Mouse (Mus musculus): ENCODE results near the gene Gramd1b.

Gene Gramd1b

DNA sequence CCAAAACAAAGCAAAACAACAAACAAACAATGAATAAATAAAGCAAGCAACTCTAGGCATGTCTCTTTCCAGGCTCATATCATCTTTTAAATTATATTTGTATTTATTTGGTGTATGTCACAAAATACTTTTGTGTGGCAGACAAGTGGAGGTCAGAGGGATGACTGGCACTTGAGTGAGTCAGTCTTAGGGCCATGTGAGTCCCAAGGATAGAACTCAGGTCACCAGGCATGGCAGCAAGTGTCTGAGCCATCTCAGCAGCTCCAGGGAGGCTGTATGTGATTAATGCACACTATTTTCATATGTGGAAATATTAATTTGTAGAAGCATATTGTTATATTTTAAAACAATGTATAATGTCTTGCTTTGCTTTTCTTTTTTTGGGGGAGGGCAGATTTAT, 106.3 kb downstream of the Gramd1b start:
- no peak for DNase-seq (ENCODE audit: low spot score)

DNA sequence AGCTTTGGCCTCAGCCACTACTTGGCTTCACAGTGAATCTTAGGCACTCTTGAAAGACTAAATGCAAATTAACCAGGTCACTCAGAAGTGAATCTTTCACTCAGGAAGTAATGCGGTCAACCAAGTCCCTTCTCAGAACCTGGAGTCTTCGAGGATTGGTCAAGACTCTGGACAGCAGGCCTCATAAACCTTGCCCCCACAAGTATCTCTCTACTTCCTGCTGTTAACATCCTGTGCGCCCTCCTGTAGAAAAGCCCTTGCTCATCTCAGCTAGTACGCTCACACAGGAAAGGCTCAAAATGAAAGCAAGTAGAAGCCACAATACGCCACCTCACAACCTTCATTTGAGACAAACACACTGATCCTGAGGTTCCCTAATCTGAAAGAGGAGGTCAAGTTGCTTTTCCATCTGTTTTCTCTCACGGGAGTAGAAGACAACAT, 107.7 kb downstream of the Gramd1b start:
- no peak for DNase-seq (ENCODE audit: low spot score)

DNA sequence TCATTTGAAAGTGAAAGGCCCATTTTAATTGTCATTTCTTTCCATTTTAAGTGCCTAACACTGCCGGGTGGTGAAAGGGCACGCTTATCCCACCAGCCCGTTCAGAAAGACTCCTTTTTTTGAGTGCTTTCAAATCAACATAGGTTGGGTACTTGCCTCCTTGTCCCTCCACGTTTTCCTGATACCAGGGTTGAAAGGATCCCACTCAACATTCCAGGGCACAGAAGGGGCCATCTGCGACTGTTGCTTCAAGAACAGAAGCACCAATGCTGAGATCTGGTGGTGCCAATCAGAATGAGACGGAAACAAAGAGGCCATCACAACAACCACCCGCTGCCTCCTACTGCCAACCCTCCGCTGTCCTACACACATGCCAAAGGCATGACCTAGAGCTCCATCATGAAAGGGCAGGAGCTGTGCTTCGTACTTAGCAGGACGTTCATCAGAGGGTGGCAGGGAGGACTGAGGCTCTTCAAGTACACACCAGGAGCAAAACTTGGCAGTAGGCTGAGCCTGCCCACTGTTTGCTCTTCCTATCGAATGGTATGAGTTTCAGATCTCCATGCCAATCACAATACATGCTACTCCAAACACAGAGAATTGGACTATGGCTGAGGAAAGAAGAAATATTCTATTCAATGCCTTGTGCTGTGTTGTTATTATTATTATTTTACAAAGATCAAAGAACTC, 108.7 kb downstream of the Gramd1b start:
- no peak for DNase-seq (ENCODE audit: low spot score)

DNA sequence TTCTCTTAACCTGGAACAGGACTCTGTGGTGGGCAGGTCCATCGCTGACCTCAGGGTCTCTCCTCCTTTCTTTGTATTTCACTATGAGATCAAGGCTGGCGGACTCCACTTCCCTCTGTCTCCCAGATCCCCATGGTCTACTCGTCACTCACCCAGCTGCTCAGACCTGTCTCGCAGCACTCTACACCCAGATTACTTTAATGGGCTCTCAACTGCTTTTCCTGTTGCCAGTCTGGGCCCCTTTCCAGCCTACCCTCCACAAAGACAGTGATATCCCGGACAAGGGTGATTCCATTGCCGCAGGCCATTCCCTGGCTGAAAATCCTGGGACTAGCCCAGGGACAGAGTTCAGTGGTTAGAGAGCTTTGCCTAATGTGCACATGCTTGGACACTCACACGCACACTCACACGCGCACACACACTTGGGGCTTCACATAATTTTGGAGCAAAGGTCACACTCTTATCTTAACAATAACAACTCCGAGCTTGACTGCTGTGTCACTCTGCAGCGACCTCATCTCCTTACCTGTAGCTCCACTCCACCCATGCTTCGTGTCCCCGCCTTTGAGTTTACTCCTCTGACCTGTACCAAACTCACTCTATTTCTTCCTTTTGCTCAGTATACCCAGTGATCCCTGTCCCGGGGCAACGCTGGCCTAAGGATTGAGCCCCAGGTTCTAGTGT, 110.4 kb downstream of the Gramd1b start:
- no peak for DNase-seq (ENCODE audit: low spot score)

DNA sequence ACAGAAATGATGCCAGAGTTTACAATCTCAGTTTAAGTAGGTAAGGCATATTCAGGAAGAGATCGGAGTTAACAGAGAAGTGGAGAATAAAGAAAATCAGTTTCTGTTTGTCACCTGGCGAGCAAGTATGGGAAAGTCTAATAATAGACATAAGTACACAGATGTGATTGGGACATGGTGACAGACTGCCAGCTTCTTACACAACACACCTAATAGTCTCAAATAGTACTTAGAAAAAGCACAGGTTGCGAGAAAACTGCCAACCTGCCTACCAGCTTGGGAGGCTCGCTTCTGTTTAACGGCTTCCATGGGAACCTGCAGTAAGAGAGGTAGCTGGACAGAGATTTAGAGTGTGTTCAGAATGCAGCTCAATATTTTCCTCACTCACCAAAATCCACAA, 112.4 kb downstream of the Gramd1b start:
- no peak for DNase-seq (ENCODE audit: low spot score)

DNA sequence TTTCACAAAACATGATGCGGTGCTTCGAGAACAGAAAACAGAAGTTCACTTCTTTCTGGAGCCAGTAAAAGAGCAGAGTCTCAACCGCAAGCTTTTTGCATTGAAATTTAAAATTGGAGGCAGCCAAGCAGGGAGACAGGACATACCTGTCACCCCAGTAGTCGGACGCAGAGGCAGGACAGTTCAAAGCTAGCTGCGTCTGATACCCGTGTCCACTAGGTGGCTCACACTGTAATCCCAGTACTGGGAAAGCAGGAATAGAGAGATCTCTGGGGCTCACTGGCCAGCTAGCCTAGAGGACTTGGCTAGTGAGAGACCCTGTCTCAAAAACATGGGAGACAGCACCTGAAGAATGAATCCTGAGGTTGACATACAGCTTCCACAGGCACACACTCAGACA, 115.0 kb downstream of the Gramd1b start:
- peak; percentile 18 for DNase-seq (ENCODE audit: low spot score)

DNA sequence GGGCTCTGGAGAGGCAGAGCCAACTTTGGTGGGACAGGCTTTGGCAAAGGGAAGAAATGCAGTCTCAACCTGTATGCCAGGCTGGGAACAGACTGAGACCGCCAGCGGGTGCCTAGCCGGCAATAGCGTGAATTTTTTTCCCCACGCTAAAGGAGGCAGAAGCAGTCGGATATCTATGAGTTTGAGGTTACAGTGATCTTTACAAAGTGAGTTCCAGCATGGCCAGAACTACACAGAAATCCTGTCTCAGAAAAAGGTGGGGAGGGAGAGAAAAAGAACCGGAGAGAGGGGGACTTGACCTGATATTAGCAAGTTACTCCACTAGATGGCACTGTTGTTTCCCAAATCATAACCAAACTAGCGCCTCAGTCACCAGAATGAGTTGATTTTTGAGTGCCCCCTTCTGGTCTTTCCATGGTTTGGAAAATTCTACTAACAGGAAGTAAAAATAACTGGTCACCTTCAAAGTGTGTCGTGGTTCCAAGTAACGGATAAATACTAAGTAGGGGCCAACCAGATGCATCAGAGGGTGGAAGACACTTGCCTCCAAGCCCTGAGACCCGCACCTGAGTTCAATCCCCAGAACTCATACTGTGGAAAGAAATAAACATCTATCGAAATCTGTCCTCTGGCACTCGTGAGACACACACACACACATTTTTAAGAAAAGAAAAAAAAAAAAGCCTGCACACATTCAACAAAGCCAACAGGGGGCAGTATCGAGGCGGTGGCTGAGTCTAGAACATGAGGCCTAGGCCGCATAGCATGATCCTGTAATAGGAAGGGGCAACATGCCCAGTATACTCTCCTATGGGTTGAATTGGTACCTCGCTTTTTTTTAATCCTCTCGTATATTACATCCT, 116.0 kb downstream of the Gramd1b start:
- peak; percentile 96 for DNase-seq (ENCODE audit: low spot score)

DNA sequence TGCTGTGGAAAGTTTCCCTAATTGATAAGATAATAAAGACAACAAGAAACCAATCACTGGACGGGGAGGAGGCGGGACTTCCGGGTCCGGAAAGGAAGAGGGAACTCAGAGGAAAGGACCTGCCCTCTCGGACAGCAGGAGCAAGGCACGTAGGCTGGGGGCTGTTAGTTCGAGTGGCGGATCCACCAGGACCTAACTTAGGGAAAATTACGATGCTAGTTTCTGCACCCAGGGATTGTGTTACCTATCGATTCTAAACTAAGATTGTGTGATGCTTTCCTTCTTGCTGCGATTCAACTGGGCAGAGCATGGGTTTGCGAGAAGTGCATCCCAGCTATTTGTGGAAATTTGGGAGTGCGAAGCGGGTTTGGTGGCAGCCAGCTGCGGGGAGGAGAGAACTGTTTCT, 116.7 kb downstream of the Gramd1b start:
- peak; percentile 90 for DNase-seq (ENCODE audit: low spot score)

DNA sequence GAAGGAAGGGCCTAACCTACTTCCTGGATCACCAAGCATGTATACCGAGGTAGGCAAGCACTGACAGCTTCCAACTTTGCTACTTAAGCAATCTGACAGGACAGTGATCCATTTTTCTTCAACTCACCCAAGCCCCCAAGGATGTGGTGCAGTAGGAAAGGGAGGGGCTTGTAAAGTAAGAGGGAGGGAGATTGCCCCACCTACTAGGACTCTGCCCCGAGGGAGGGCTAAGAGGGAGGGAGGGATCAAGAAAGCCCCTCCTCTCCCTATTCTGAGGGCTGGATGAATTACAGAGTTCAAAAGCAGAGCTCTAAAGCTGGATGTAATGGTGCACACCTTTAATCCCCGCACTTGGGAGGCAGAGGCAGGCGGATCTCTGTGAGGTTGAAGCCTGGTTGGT, 117.6 kb downstream of the Gramd1b start:
- DNase-seq (ENCODE audit: low spot score) = no peak

DNA sequence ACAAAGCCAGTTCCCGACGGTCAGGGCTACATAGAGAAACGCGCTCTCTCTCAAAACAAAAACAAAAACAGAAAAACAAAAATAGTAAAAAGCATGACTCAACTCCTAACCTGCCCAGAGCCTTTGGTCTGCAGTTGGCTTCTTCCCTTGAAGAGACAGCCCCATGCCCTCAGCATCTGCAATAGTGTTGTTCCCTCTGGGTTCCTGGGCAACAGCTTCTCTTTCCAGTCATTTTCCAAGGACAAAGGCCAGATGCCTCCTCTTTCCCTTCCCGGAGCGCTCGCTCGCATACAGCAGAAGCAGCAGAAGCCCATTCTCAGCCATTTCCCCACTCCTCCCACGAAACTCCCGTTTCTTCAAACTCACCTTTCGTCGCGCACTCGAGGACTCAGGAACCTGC, 118.3 kb downstream of the Gramd1b start:
- DNase-seq (ENCODE audit: low spot score) = no peak

DNA sequence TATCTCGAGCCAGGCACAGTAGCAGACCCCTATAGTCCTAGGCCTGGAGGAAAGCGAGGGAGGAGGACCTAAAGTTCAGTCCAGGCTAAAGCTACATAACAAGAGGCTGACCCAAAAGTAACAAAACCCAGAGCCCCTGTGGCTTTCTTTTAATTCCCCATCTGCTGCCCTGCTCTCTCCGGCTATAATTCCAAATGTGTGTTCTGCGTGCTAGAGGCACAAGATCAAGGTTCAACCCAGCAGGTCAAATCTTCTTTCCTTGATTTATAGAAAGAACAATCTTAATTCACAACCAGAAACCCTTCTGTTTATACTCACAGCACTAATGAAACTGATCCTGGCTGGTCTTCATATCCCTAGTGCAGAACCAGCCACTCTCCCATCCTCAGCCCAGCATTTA, 118.9 kb downstream of the Gramd1b start:
- DNase-seq (ENCODE audit: low spot score) = no peak

DNA sequence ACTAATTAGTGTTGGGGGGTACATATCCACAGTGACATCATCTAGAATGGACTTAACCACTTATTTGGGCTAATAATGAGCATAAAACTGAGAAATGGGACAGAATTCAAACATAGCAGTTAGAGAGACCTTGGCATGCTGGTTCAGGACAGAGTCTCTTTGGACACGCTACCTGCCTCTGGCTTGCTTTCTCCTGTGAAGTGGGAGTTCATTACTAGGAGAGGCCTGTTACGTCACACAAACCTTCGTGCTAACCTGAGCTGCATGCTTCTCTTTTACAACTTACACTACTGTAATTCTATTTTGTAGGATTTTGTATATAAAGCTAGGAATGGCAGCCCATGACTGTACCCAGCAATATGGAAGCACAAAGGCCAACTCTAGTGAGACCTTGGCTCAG, 120.3 kb downstream of the Gramd1b start:
- no peak for DNase-seq (ENCODE audit: low spot score)

DNA sequence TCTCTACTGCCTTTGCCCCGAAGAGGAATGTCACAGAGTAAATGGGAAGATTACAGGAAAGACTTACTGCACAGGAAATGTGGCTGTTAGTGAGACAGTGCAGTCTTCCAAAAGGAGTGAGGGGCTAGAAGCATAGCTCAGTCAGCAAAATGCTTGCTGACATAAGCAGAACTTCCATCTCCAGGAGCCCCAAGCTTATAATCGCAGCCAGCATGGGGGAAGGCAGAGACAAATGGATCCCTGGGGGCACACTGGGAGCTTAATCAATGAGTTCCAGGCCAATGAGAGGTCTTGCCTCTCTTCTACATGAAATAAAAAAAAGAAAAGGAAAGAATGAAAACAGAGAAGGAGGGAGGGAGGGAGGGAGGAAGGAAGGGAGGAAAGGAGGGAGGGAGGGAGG, 122.1 kb downstream of the Gramd1b start:
- peak; percentile 23 for DNase-seq (ENCODE audit: low spot score)

DNA sequence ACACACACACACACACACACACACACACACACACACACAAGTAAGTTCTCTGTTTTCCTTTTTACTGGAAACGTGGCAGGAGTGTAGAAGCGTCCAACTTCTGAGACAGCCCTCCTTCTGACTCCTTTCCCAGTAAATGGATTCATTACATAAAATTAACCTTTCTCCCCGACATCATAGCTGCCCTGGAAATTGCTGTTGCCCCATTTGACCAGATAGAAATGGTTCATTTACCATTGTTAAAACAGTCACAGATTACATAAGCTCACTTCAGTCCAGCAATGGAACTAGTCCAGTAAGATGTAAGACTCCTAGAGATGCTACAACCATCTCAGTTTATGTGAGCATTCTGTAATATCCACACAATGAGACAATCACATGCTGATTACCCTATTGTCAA, 122.8 kb downstream of the Gramd1b start:
- DNase-seq (ENCODE audit: low spot score) = no peak

DNA sequence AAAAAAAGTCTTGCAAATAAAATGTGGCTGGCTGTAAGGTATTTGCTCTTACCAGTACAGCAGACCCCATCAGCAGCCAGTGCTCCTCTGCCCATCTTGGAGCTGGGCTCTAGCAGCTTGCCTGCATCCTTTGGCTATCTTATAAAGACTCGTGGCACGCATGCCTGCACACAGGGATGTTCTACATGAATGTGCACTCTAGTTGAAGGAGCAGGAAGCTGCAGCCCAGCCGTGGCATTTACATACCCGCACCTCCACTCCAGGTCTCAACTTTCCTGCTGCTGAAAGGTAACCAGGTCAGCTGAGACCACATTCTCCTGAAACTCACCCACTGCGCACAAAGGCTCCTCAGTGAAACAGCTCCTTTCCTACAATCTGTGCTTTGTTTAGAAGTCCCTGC, 123.3 kb downstream of the Gramd1b start:
- no peak for DNase-seq (ENCODE audit: low spot score)

DNA sequence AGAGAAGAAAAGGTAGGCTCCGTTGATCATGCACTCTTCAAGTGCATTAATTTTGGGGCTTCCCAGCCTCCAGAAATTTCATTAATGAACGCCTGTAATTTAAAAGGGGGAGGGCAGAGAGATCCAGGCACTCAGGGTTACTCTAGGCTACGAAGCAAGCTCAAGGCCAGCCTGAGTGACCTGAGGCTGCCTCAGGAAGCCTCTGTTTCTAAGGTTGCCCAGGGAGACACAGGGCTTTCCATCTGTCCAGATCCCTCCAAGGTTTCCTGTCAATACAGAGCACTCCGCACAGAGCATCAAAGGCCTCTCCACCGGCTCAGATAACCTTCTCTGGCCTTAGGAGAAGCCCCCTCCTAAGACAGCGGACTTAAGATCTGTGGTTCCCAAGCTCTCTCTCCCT, 125.4 kb downstream of the Gramd1b start:
- DNase-seq (ENCODE audit: low spot score) = no peak

DNA sequence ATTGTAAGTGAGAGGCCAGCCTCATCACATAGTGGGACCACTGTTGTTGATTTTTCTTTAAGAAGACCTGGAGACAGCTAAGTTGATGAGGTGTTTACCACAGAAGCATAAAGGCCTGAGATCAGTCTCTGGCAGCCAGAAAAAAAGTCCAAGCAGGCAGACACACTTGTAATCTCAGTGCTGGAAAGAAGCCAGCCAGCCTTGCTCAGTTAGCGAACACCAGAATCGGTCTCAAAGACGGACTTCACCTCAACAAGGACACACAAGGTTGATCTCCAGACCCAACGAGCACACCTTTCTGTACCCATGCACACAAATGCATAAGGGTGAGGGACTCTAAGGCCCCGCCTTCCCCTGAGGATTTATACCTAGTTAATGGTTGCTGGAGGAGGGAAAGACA, 125.9 kb downstream of the Gramd1b start:
- no peak for DNase-seq (ENCODE audit: low spot score)

DNA sequence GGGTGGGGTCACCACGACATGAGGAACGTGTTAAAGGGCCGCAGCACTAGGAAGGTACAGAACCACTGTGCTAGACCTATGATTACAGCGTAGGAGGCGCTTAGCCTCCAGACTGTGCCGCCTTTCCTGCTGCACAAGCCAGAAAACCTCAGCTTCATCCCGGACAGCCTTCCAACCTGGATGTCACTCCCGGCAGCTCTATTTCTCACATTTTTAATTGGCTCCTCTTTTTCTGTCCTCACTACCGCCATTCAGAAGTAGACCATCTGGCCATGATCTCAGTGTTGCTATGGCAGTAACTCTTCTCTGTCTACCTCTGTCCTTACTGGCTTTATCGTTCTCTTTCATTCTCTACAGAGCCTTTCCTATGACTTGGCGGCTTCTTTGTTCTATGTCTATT, 126.5 kb downstream of the Gramd1b start:
- no peak for DNase-seq (ENCODE audit: low spot score)

DNA sequence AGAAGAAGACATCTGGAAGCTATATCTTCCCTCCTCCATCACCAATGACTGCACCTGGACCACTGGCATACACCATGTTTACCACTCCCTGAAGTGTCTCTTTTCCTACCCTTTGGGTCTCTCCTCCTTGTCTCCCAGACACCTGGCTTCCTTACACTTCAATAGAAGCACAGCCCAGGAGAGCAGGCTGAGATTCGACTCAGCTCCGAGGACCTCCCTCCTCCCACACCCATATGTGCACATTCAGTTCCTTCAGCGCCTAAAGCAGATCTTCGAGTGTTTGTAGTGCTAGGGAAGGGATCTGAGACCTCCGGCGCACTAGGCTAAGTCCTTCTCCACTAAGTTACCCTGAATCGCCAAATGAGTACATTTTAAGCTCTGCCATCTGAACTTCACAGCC, 127.4 kb downstream of the Gramd1b start:
- no peak for DNase-seq (ENCODE audit: low spot score)

DNA sequence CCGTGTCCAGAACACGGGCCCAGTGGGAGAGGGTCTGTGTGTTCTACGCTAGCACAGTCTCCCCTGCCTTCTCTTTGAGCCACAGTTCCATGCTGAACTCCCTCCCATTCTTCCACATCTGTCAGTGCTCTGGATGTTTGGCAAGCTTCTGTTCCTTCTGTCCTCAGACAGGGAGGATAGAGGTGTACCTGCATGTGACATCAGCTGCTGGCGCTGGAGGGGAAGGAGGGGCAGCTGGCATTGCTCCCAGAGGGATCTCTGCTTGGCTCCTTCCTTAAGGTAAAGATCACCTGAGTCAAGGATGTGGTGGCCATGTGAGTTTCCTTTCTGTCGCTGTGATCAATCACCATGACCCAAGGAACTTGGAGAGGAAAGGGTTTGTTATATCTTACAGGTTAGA, 129.4 kb downstream of the Gramd1b start:
- DNase-seq (ENCODE audit: low spot score) = no peak

DNA sequence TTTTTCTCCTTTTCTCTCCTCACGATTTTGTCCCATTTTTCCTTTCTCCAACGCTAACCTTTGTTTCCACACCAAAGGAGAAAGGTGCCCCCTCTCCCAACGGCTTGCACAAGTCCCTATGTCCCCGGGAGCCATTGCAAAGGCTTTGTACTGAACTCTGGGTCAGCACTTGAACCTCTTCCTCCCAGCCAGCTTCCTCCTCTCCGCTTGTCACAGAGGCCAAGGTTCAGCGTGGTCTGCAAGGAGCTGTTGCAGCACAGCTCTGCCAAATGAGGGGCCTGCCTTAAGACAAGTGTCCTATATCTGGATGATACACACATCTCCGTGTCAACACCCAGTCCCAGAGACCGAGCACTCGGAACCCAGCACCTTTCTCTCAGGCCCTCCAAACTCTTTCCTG, 130.3 kb downstream of the Gramd1b start:
- no peak for DNase-seq (ENCODE audit: low spot score)

DNA sequence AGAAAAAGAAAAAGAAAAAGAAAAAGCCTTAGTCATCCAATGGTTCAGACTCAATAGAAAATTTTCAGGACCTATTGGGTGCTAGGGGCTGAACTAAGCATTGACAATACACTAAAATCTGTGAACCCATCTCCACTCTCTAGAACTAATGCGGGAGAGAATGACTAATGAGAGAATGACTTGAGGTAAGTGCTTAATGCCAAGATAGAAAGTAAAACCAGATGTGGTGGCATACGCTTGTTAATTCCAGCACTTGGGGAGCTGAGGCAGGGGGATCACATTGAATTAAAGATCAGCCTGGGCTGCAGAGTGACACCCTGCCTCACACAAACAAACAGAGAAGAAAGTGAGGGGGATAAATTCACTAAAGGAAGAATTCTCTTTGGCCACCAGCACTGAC, 131.0 kb downstream of the Gramd1b start:
- DNase-seq (ENCODE audit: low spot score) = no peak

DNA sequence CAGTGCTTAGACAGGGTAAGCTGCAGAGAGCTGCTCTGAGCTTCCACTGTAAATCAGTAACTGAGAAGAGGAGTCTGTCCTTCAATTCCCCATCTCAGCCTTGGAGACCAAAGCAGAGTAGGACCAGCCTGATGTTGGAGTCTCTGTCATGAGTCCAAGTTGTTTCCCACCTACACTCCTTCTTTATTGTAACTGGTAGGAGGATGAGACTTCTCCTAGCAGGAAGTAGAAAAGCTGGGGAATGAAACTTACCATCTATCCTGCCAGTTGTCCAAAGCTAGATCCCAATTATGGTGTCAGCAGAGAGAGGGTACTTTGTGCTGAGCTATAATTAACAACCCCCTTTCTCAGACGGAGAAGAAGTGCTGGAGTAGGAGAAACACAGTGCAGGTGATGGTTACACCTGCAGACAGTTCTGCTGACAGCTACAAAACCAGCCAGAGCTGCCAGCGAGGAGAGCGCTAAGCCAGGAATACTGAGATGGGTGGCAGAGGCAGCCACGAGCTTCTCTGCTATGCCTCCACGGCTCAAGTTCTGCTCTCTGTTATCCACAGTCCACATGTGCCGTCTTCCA, 131.7 kb downstream of the Gramd1b start:
- no peak for DNase-seq (ENCODE audit: low spot score)
